Mouse (Mus musculus) spleen, adult 2 months (tissue): ENCODE measurements at regions not wholly inside any gene's neighbourhood (a gene's known extent, or its start where the extent isn't known, plus 50 kb on each side); places are given as distances from the start of the nearest gene placed in this dataset.

Source experiments
- CTCF ChIP-seq: fragments of 200-500 bp; IDR thresholded peaks from 2 replicates; pipeline ENCODE4 v1.5.1; 2011; ENCODE audit warnings: mild to moderate bottlenecking, inconsistent platforms; ENCODE audit not compliant: insufficient read depth, insufficient read length, insufficient replicate concordance; ENCODE audit errors: extremely low read depth
- POLR2A ChIP-seq: fragments of 200-500 bp; IDR thresholded peaks from 2 replicates; pipeline ENCODE4 v1.6.1; 2011; ENCODE audit warnings: low read depth, low read length, inconsistent platforms

GRCm38 (mm10) chr1:88943039-88943438 lies 127.2 kb upstream of the Sh3bp4 start:
- TF ChIP-seq POLR2A = no peak
- TF ChIP-seq CTCF = no peak
